Mouse (Mus musculus): ENCODE results near the gene Efcab8. TPM values are rescaled to one million over a fixed set of nuclear protein-coding genes. Genes with fewer than 3 reads are reported as not detected.
"Not testable (repeated sequence)": the region's sequence is repeated elsewhere in the genome, so short reads cannot be mapped to it uniquely, and the experiment has no call there.

Efcab8 gene
- polyA plus RNA-seq, 1 experiment from 2014 or later = 0.57 TPM

GRCm38 (mm10) chr2:153824593-153824992 is 44.9 kb downstream of the Efcab8 start:
- no peak for DNase-seq (ENCODE audit: low spot score)

- not testable (repeated sequence) for DNase-seq (ENCODE audit: low spot score)
These were observed 46.2 kb downstream of the Efcab8 start for GRCm38 (mm10) chr2:153825900-153826299.

- DNase-seq (ENCODE audit: low spot score) = no peak
These were observed 47.6 kb downstream of the Efcab8 start for GRCm38 (mm10) chr2:153827171-153827830.

GRCm38 (mm10) chr2:153828704-153829103 is 49.0 kb downstream of the Efcab8 start:
- no peak for DNase-seq (ENCODE audit: low spot score)

DNA sequence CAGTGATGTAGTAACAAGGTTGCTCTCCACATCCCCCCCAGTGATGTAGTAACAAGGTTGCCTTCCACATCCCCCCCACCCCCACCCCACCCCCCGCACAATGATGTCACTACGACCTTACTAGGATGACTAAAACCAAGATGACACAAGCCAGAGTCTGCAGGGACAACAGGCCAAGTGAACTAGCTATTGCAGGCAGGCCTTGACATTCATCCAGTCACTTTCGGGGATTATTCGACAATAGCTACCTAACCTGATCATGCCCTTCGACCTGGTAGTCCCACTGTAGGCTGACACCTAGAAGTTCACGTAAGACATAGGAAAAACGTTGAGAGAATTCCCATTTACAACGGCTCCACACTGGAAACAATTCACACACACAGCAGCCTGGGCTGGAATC is 53.6 kb downstream of the Efcab8 start:
- no peak for DNase-seq (ENCODE audit: low spot score)

GRCm38 (mm10) chr2:153842854-153843253 is 63.1 kb downstream of the Efcab8 start:
- no peak for DNase-seq (ENCODE audit: low spot score)

GRCm38 (mm10) chr2:153848389-153848788 is 68.7 kb downstream of the Efcab8 start:
- DNase-seq (ENCODE audit: low spot score) = no peak

DNA sequence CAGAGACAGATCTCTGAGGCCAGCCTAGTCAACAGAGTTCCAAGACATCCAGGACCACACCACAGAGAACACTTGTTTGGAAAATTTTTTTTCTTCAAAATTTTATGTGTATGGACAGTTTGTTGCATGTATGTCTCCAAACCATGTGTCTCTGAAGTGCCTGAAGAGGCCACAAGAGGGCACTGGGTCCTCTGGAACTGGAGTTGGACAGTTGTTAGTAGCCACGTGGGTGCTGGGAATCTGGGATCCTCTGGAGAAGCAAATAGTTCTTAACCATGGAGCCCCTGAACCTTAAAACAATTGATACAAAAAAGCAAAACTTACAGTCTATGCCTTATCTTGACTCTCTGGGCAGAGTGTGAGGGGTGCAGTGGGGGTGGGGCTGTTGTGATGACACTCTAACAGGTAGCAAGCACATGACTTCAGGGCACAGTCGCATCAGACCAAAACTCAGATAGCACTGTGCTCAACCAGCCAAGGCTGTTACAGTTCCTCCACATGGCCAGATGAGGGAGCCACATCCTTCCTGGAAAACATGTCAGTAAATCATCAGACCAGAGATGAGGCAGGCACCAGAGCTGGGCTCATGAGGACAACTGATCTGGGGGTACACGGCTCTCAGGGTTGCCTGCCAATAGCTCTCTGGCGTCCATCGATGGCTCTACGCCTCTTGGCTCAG is 70.8 kb downstream of the Efcab8 start:
- peak; percentile 33 for DNase-seq (ENCODE audit: low spot score)

DNA sequence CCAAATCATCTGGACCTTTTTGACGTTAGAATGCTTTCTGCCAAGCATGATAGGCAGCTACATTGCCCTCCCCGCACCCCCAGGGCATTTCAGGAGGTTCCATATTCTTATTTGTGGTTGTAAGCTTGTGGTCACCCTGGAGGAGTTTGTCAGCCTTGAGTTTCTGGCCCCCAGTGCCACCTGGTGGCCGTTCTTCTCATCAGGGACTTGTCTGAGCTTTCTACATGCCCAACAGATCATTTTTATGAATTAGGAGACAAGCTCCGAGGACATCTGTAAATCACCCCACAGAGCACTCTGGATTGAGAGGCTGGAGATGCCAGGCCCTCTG is 71.3 kb downstream of the Efcab8 start:
- peak; percentile 51 for DNase-seq (ENCODE audit: low spot score)

GRCm38 (mm10) chr2:153853544-153853943 is 73.8 kb downstream of the Efcab8 start:
- DNase-seq (ENCODE audit: low spot score) = no peak

- no peak for DNase-seq (ENCODE audit: low spot score)
These were observed 79.8 kb downstream of the Efcab8 start for GRCm38 (mm10) chr2:153859581-153859980.

DNA sequence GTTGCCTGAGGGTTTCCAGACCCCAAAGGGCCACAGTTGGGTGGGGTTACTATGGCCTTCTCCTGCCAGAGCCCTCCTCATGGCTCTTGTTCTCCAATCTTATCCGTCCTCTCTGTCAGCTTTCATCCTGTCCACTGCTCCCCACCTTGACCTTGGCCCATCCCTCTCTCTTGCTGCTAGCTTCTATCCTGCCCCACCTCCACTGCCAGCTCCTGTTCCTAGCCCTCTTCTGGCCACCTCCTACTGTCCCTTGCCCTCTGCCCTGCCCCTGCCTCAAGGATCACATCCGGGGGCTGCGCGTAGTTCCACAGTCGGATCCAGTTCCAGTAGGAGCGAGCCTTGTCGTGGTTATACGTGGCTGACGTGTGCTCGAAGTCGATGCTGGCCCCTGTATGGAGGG is 80.6 kb downstream of the Efcab8 start:
- no peak for DNase-seq (ENCODE audit: low spot score)

DNA sequence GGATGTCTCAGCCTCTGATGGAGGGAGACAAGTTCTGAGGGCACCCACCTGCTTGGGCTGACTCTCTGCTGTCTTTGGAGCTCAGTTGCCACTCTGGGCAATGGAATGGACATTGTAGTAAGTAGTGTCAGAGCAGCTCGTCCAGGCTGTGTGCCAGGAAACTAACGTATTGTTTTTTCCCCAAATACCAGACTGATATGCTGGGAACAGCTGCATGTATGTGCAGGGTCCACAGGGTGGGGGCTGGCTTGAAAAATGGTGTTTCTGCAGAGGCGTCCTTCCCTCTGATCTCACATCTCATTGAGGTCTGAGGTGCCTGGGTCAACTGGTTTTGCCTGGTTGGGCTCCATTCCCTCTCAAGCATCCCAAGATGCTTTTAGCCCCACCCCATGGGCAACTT is 81.0 kb downstream of the Efcab8 start:
- no peak for DNase-seq (ENCODE audit: low spot score)

GRCm38 (mm10) chr2:153861960-153862359 is 82.2 kb downstream of the Efcab8 start:
- DNase-seq (ENCODE audit: low spot score) = no peak

DNA sequence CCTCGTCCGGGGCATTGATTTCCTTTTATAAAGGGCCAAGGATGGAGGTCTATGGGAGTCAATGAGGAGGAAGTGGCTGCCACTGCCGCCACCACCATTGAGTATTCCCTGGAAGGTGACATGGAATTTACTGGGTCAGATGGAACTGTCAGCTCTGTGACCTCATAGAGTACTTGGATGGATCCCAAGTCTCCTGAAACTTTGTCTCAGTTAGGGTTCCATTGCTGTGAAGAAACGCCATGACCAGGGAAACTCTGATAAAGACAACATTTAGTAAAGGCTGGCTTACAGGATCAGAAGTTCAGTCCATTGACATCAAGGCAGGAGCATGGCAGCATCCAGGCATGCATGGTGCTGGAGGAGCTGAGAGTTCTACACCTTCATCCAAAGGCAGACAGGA is 91.3 kb downstream of the Efcab8 start, which contains the start of gene Sun5:
Sun5 (minus strand) TSS at position 101 of the 400 bp plus-strand sequence.
- DNase-seq (ENCODE audit: low spot score) = no peak

DNA sequence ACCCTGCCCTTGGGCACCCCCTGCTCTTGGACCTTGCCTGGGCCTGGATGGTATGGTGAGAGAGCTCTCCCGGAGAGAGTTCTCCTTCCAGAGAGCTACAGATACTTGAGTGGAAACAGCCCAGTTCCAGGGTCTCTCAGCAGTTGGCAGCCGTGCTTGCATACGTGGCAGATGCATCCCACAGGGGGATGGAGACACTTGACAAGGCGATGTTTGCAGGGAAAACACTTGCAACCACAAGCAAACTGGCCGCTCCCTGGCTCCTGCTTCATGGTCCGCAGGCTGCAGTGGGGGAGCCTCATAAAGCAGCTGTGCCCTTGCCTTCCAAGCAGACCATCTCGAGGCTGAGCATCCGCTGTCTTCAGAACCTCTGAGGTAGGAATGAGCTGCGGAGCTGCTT is 95.0 kb downstream of the Efcab8 start, which contains the start of gene Bpifb2:
Bpifb2 (plus strand) TSS at position 301 of the 400 bp plus-strand sequence.
- DNase-seq (ENCODE audit: low spot score) = no peak

Other genes starting within 250 kb of the Efcab8 start
- 1.9 and 2.0 TPM in 2 replicates for gene Nol4l, start 250.0 kb upstream of the Efcab8 start, polyA plus RNA-seq (2015; fragmentation: Nextera tagmentation; extraction: Ambion mirVana)
- 88.5 and 89.0 TPM in 2 replicates for gene Commd7, start 147.2 kb upstream of the Efcab8 start, polyA plus RNA-seq (2015; fragmentation: Nextera tagmentation; extraction: Ambion mirVana)
- 17.9 and 19.3 TPM in 2 replicates for gene Dnmt3b, start 130.5 kb upstream of the Efcab8 start, polyA plus RNA-seq (2015; fragmentation: Nextera tagmentation; extraction: Ambion mirVana)
- gene Dnmt3c, start 83.3 kb upstream of the Efcab8 start, polyA plus RNA-seq (2015; fragmentation: Nextera tagmentation; extraction: Ambion mirVana) = not detected in 2 replicates
- gene Mapre1, start 38.7 kb upstream of the Efcab8 start, polyA plus RNA-seq (2015; fragmentation: Nextera tagmentation; extraction: Ambion mirVana) = 281 and 293 TPM in 2 replicates
- not detected in 2 replicates for gene Sun5, start 91.2 kb downstream of the Efcab8 start, polyA plus RNA-seq (2015; fragmentation: Nextera tagmentation; extraction: Ambion mirVana)
- gene Bpifb2, start 95.1 kb downstream of the Efcab8 start, polyA plus RNA-seq (2015; fragmentation: Nextera tagmentation; extraction: Ambion mirVana) = 0.22 and 0.33 TPM in 2 replicates
- gene Bpifb6, start 120.5 kb downstream of the Efcab8 start, polyA plus RNA-seq (2015; fragmentation: Nextera tagmentation; extraction: Ambion mirVana) = 0.14 TPM in 1 of 2 replicates, not detected in the other
- 0.44 and 0.51 TPM in 2 replicates for gene Bpifb3, start 138.3 kb downstream of the Efcab8 start, polyA plus RNA-seq (2015; fragmentation: Nextera tagmentation; extraction: Ambion mirVana)
- 0.10 and 0.19 TPM in 2 replicates for gene Bpifb4, start 158.3 kb downstream of the Efcab8 start, polyA plus RNA-seq (2015; fragmentation: Nextera tagmentation; extraction: Ambion mirVana)
- 0.10 and 0.17 TPM in 2 replicates for gene Bpifa6, start 195.0 kb downstream of the Efcab8 start, polyA plus RNA-seq (2015; fragmentation: Nextera tagmentation; extraction: Ambion mirVana)
- gene Bpifa2, start 228.3 kb downstream of the Efcab8 start, polyA plus RNA-seq (2015; fragmentation: Nextera tagmentation; extraction: Ambion mirVana) = 0.18 and 0.22 TPM in 2 replicates

Measured in thymus, postnatal 0 days (tissue).